Mouse (Mus musculus): ENCODE results near the gene Mas1. TPM values are rescaled to one million over a fixed set of nuclear protein-coding genes. Genes with fewer than 3 reads are reported as not detected.
"Not testable (repeated sequence)": the region's sequence is repeated elsewhere in the genome, so short reads cannot be mapped to it uniquely, and the experiment has no call there.

Mas1 gene
- under 1 TPM; 0.34 to 0.41 TPM for total RNA-seq (2021)

DNA sequence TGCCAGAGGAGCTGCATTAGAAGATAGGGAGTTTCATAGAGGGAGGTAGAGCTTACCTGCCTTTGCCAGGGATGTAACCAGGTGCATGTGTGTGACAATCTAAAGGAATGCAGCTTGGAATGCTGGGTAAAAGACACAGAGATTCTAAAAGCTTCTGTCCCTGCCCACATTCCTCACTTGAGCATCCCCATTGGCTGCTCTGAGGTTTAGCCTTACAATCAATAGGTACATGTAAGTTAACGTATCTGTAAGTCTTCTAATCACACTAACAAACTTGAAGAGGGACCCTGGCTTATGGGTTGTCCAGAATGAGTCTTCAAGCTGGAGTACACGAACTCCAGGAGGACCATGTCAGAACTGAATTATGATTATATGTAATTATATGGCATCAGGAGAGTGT lies at the start of gene Mas1:
Mas1 (minus strand) TSS at position 101 of the 400 bp plus-strand sequence.
- no peak for DNase-seq

DNA sequence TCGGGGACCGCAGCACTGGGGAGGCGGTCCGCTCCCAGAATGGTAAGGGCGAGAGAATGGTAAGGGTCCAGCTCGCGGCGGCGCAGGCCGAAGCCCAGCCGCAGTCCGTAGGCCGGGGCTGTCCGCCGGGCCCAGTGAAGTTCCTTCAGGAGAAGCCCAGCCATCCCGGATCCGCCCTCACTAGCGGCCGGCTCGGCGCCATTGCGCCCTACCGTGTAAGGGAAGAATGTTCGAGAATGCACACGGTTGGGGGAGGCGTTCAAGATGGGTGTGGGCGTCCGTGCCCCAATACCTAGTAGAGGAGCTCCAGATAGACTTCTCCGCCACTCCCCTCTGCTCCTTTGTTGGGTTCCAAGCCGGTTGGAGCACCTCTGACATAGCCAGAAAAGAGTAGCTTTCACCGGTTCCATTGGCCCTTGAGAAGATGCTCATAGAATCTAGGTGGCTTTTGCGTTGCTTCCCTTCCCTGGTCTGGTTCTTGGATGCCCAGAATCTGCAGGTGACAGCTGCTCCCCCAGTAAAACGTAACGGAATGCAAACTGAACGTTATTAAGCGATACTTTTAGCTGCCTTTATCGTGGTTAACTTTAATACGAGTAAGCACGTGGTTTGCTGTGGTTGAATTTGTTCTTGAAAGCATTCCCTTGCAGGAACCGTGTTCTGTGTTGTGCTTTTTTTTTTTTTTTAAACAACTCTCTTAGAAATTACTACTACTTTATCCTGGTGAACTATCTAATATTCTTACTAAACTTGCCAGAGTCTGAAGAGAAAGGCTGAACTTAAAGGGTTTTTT lies 48.8 kb upstream of the Mas1 start:
- DNase-seq = peak; percentile 63

DNA sequence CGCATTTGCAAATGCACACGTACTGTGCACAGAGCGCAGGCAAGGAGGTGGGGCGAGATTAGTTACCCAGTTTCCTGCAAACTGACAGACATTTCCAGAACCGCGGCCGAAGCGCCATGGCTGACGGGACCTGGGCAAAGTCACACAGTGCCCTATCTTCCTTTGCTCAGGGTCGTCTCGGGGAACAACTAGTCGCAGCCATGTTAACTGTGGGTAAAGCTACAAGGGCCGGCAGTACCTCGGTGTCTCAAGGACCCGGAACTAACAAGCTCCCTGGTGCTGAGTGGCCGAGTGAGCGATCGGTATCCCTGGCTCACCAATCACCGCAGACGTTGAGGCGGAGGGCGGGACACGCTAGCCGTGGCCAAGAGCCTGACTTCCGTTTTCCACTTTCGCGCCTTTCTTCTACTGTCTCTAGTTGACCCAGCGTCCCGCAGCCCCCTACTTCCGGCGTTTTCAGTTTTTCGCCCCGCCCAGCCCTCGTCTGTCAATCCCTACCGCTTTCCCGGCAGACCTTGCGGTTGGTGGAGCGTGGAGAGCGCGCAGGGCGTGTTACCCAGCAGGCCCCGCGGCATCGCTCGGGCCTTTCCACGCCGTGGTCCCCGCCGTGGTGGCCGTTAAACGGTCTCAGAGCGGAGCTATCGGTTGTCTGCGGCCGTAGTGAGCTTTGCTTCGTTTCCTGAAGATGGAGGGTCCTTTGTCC lies 48.1 kb upstream of the Mas1 start, which contains the start of gene Mrpl18:
Mrpl18 (minus strand) TSS at position 465 of the 703 bp plus-strand sequence.
- DNase-seq = peak; percentile 99

DNA sequence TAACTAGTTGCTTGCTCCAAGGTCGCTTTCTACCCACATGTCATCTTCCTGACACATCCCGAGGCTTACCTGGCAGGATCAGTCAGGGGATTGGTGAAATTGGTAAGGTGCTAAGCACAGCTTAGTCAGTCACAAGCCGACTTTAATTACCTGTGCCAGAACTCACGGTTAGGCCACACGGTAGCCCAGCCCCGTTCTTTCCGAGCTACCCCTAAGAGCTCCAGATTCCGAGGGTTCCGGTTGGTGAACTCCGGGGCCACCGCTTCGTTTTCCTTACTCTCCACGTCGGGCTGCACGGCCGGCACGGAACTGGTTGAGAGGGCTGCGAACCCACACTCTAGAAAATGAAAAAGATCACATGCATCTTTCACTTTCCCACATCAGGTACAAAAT lies 47.5 kb upstream of the Mas1 start, which contains the start of gene Tcp1:
Tcp1 (plus strand) TSS at position 214 of the 393 bp plus-strand sequence.
- DNase-seq = no peak

DNA sequence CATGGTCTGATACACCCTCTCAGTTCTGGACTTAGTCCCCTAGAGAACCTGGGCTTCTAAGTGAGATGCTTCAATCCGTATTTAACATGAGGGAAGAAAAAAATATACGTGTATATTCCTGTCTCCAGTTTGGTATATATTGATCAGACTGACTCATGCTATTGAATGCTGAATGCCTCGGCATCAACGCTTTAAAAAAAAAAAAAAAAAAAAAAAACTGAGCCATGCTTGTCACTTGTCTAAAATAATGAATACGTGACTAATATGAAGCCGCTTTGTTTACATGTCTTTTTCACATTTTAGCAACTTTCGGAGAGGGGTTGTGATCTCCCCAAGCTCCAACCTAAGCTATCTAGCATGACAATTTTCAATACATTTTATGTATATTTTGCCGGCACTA lies 42.4 kb upstream of the Mas1 start:
- DNase-seq = no peak

DNA sequence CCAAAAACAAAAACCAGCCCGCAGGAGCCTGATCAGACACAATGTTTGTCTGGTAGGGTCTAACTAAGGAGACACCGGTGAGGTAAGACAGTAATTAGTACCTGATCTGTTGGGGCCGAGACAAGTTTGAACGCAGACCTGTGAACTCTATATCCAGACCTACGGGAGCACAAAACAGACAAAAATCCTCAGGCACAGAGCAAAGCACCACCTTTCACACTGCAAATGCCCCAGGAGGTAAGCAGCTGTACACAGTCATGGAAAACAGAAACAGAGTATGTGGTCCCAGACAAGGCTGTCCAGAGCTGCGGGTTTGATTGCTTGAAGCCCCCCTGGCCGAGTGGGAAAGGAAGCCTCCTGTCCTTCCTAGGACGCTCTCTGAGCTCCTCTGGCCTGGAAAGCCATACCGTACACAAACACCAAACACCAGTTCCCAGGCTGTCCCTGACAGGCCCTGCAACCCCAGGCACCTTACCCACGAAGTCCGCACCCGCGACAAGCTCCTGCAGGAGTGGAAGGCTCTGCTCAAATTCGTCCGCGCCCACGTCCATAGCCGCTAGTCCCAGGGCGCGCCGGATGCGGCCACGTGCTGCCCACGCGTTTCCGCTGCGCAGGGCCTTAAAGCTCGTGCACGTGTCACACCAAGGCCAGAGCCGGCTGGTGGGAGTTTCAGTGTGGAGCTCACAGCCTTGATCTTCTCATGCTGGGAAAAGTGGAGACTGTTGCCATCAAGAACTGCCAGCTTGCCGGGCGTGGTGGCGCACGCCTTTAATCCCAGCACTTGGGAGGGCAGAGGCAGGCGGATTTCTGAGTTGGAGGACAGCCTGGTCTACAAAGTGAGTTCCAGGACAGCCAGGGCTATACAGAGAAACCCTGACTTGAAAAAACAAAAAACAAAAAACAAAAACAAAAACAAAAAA lies 41.7 kb upstream of the Mas1 start, which contains the start of gene Pnldc1:
Pnldc1 (minus strand) TSS at position 870 of the 920 bp plus-strand sequence.
- DNase-seq = no peak

DNA sequence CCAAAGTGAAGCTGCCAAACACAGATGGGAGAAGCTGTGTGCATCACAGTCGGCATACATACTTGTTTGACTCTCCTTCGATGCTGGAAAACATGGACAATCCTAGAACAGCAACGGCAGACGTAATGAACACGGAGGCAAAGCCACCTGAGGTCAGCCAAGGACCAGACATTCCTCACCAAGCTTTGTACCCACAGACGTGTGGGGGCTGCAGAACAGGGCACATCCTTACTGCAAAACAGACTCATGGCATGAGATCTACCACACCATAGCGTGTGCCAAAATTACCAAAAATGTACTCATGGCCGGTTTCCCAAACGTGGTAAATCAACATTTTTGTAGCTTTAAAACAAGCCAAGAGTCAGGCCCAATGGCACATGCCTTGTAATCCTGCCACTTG lies 38.5 kb upstream of the Mas1 start:
- DNase-seq = no peak

DNA sequence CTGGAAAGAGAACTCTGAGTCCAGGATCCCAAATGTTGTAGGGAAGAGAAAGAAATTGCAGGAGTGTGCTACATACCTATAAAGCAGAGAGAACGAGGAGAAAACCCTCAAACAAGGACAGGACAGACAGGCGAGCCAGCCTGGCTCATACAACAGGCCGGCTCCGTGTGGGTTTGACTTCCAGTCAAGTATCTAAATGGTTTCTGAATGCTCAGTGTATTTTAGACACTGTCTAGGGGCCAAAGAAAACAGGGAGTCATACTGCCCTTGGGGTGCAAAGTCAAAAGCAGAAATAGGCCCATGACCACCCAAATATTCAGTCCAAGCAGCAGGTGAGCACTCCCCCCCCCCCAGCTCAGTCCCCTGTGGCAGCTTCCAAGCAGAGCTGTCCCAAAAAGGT lies 37.9 kb upstream of the Mas1 start:
- no peak for DNase-seq

DNA sequence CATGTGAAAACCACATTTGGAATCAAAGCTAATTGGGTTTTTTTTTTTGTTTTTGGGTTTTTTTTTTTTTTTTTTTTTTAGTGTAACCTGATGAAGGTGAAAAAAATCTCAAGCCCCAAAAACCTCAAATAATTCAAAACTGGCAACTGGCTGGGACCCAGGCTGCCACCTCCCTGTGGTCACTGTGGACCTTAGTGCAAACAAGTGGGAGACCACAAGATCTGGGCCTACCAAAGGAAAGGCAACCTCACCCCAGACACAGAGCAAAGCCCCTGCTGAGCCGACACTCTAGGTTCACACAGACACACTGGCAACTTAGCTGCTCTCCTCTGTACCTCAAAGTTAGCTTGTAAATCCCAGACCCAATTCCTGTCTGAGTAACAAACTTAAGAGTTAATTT lies 36.4 kb upstream of the Mas1 start:
- no peak for DNase-seq

DNA sequence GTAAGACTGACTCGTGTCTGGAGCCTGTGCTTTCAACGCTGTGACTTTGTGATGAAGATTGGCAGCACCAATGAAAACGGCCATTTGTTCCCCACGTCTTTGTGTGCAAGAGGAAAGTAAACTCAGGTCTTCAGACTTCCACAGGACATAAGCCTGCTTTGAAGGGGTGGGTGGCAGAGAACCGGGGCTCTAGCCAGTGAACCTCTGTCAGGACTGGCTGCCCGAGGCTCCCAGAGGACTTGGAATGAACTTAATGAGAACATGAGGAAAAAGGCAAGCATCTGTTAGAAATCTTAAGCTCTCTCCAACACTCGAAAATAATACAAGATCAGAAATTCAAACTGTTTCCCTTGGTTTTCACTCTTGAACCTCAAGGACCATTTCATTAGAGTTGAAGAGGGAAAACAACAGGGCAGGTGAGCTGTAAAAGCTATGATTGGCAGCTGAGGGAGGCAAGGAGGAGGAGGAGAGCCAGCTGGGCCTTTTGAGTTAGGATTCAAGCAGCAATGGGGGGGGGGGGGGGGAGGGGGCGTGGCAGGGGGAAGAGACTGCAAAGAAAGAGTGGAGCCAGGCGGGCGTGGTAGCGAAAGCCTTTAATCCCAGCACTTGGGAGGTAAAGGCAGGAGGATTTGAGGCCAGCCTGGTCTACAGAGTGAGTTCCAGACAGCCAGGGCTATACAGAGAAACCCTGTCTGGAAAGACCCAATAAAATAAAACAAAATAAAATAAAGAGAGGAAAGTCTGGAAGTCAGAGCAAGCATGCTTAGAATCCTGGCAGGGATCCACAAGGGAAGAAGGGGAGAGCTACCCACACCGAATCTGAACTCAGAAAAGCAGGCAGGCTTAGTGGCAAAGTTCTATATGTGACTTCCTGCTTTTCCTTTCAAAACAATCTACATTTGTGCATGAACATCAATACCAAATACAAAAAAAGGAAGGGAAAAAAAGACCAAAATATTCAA lies 35.7 kb upstream of the Mas1 start:
- no peak for DNase-seq

DNA sequence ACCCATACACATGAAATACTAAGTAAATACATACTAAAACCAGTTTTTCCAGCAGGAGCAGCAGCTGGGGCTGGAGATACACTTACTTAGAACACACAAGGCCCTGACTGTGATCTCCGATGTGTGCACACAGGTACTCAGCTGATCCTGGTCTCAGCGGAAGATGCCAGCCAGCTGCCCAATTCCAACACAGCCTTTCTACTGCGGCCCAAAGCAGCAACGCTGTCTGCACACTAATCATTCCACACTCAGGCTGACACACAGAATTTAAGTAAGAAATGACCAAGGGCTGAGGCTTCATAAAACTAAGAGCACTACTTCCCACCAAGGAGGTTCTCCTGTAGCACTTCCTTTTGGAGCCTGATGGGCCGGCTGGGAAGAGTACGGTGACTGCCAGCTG lies 34.3 kb upstream of the Mas1 start:
- no peak for DNase-seq

DNA sequence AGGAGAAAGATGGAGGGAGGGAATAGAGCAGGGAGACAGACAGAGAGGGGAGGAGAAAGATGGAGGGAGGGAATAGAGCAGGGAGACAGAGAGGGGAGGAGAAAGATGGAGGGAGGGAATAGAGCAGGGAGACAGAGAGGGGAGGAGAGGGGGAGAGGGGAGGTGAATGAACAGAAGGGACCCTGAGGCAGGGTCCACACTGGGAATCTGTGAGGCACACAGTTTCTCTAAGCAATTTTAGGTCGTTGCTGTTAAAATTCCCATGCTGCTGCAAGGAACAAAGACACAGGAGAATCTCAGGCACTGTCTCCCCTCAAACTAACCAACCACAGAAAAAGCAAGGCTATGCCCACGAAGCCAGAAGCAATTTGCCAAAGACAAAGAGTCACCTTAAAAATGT lies 30.7 kb upstream of the Mas1 start:
- DNase-seq = not testable (repeated sequence)

DNA sequence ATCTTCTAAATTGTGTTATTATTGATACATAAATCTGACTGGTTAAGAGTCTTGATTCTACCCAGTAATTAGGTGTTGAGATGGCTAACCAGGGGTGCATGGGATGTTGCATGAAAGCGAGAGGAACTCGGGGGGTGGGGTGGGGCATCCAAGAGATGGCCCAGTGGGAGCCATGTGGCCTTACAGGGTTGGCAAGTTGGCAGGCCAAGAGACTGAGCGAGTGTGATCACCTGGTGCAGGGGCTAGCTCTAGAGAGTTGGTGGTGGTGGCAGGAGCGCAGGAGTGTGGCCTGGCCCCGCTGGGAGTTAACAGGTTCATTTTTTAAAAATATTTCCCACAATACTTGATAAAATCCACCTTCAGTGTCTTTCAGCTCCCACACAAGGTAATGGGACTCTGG lies 29.7 kb upstream of the Mas1 start:
- no peak for DNase-seq

DNA sequence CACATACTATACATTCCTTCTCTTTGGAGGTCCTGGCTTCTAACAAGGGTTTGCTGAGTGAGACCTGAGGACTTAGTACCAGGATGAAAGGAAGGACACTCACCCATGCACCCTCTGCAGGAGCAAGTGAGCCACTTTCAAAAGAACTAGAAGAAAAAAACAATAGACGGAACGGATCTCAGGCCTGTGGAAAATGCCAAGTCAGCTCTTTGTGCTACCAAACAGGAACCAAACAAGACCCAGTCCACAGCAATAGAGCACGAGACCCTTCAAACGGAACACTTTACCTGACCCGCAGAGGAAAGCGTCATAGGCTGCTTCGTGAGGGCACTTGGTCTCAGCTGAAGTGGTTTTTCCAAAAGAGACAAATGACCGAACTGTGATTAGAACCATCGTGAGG lies 24.1 kb upstream of the Mas1 start:
- DNase-seq = no peak

DNA sequence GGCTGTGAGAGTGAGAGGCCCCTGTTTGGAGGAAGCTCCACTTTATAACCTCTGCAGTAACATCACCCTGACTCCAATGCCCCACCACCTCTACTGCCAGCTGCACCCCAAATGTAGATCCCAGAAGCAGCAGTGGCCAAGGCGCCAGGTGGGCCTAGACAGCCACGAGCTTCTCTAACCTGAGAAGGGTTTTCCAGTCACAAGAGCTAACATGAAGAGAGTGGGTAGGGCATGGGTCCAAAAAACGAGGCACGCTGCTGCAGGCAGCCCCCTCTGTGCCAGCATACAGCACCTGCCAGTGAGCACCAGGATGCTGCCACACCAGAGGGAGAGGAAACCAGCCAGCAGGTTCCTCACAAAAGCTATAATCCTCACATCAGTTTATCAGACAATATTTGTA lies 23.1 kb upstream of the Mas1 start:
- DNase-seq = no peak

DNA sequence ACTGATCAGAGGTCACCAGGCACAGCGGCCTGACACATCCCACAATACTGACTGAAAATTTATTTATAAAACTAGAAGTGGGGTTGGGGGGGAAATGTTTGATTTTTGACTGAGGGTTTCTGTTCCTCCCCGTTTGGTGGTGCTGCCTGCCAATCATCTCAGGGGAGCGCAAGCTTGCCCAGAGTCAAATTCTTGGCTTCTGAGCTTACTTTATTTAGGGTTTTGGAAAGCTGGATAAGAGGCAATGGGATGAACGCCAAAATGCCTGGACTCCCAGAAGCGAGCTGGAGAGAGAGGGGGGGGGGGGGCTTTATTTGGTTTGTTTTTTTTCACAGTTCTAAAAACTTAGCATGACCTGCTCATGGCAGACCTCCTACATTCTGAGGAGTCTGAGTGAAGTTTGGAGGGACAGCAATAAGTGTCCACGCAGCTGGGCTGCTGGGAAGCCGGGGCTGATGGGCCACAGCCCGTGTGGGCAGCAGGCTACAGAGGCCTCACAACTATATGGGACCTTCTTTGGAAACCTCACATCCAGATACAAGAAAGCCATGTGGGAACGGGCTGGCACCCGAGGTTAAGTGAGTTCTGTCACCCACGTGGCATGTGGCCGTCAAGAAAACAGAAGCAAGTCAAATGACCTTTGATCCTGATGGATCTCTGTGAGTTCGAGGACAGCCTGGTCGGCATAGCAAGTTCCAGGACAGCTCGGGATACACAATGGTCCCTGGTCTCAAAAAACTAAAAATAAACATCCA lies 19.3 kb upstream of the Mas1 start:
- peak; percentile 66 for DNase-seq

DNA sequence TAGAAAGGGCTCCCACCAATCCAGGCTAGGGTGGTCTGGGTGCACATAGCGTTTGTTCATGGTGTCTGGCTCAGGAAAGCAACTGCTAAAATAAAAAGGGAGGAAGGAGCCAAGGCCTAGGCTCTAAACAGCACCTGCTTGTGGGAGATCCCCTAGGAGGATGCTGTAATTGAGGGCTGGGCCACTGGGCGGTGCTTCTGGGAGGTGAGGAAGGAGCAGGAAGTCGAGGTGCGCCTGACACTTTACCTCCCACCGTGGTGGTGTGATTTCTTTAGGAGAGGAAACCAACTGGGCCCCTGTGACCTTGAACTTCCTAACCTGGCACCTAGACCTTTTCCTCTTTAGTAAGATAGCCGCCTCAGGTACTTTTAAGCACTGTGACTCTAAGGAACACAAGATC lies 18.7 kb upstream of the Mas1 start:
- DNase-seq = no peak

DNA sequence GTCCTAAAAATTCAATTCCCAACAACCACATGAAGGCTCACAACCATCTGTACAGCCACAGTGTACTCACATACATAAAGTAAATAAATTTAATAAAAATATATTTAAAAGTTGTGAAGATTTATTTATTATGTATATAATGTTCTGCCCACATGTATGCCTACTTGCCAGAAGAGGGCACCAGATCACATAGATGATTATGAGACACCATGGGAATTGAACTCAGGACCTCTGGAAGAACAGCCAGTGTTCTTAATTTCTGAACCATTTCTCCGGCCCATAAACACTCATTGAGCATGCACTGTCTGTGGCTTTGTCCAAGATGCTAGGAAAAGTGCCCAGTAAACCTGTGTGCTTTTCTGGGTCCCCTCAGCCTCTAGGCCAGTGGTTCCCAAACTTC lies 13.3 kb upstream of the Mas1 start:
- no peak for DNase-seq

DNA sequence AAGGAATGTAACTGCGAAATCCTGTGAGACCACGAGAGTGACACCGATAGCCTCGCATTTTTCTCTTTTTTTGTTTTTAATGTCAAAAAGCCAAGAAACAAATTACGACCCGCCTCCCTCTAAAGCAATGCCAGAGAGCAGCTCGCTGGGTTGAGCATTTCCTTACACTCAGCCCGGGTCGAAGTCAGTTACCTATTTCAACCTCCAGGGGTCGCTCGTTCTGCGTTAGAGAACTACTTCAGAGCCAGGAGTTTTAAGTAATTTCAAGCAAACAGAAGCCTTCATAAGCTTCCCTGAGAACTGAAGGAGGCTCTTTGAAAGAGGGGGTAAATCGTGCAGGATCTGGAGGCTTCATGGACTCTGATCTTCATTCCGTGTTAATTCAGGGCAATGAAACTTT lies 12.2 kb upstream of the Mas1 start:
- peak; percentile 89 for DNase-seq

DNA sequence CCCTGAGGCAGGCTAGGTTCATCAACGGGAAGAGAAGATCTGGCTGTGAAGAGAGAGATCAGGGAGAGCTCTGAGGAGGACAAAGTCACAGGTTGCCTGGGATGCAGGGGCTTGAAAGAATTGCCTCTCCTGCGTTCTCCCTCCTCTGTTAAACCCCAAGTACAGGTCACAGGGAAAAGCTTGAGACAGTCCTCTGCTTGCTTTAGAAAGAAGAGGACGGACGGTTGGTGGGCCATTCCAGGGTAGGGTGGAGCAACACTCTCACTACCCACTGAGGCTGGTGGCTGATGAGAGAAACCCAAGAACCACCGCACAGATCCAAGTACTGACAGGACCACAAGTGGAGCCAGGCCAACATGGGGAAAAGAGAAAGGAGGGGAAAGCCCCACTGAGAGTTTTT lies 7.8 kb upstream of the Mas1 start, which contains the start of gene Mrgprh:
Mrgprh (plus strand) TSS at position 301 of the 400 bp plus-strand sequence.
- no peak for DNase-seq

Measured in heart, postnatal 4 days (tissue).